Mouse (Mus musculus): ENCODE measurements around the gene Tsen2.

- TF ChIP-seq CTCF (IDR thresholded peaks at IDR 0.05; ENCODE audit: control insufficient read depth, insufficient read depth, insufficient replicate concordance, low read depth, low read length) (no peak), POLR2A (IDR thresholded peaks at IDR 0.05; ENCODE audit: control insufficient read depth, low read depth, low read length) (no peak)
Observed at GRCm38 (mm10) chr6:115619818-115620217, 75.4 kb downstream of the Tsen2 start.

Measured in testis, adult 2 months (tissue).